Mouse (Mus musculus) heart, postnatal 14 days (tissue): ENCODE measurements at regions not wholly inside any gene's neighbourhood (a gene's known extent, or its start where the extent isn't known, plus 50 kb on each side); places are given as distances from the start of the nearest gene placed in this dataset.
A peak's percentile ranks its signal among the peaks of the same experiment; 100 is the strongest.

Source experiments
- DNase-seq, 2 experiments: peaks; one replicate each; pipeline ENCODE4 v3.0.0; 2021 to 2022
- intact Hi-C: fragments of 180-260 bp; cut with DNase I; formaldehyde crosslinking; loops from one replicate; pipeline ENCODE4 v1.15.1; 2025

DNA sequence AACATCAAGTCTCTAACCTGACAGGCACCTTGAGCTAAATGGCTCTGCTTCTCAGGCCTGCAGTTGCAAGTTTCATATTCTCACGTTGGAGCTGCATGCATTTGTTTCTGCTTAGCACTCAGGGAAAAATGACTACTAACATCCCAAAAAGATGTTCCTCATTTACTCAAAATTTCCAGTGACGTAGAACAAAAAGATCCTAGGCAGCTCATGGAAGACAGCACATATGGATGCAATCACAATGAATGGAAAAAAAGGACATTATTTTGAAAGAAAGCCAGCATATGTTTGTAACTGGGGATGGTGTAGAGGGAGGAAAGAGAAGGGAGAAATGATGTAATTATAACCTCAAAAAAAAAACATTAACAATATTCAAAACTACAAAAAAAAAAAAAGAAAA, 751.2 kb upstream of the Fbxo33 start:
- DNase-seq, result no peak
- intact Hi-C loops, result no loop called here

DNA sequence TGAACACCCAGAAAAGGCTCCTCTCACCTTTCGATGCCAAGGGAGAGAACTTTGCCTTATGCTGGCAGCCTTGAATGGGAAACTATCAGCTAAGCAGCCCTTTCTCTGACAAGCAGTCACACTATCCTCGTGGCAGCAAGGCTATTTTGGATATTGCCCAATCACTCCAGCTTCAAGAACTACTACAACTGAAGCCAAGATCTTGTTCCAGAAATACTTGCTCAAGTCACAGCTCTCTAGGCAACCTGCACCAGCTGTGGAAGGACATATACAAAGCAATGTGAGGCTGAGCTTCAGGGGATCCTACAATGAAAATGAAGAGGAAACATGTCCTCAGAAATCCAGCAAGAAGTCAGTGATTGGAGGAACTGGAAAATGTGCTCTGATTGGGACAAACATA, 750.4 kb upstream of the Fbxo33 start:
- intact Hi-C loops, result no loop called here
- DNase-seq, result peak; percentile 2 to 23

DNA sequence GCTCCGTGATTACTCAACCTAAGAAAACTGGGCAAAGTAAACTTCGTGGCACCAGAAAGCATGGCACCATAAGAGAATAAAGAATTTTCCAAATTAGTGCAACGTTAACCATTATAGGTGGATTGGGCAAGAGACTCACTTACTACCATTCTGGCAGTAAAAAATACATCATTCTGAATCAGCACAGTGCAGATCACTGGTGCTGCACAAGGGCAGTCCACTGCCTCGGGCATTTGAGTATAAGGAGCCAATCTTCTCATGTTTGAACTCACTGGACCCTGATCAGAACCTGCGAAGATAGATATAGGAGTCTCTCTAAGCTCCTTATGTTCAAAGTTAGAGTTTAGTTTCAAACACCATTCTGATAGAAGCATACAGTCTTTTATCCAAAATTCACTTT, 747.7 kb upstream of the Fbxo33 start:
- DNase-seq, result no peak
- intact Hi-C loops, result no loop called here

DNA sequence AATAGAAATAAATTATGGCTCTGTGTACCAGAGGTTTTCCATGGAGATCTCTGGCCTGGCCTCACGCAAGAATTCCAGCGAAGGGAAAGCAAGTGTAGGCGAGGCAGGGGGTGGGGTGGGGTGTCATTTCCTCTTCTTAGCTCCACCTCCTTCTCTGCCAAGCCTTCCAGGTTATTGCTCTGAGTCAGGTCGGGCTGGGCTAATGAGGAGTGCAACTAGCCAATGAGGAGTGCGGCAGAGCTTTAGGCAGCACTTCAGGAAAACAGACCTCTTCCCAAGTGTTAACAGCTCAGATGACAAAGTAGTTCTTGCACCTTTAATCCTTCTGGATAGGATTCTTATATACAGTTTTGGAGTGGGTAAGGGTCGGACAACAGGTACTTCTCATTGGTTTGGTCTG, 741.6 kb upstream of the Fbxo33 start:
- intact Hi-C loops, result no loop called here
- no peak for DNase-seq

DNA sequence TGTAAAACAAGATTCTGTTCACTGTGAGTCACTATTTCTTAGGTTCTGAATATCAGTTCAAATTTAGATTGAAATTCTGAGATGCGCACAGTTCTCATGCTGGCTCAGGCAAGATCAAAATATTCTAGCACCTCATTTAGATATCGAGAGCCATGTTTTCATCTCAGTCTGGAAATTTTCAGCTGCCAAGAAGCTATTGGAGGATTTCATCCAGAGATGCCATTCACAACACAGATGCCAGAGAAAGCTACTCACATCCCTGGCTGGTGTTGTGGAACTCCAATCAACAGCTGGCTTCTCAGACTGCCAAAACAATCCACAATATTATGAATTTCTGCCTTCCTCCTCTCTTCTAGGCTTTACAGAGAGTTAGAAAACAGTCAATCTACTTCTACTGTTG, 712.9 kb upstream of the Fbxo33 start:
- intact Hi-C loops, result no loop called here
- DNase-seq, result no peak

DNA sequence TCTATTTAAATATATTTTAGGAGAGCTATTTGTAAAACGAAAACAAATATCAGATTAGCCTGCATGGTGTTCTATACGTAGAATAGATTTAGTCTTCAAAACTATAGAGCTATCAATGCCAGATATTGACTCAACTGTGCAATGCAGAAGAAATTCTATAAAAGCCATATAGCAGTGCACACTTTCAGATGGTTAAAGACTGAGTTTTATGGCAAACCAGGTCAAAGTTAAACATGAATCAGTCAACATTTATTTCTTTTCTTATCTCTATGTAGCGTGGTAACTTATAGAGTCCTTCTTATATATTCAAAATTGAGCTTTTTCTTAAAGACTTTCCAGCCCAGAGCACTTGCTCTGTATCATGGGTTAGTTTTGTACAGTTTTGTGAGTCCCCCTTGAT, 705.5 kb upstream of the Fbxo33 start:
- intact Hi-C loops, result no loop called here
- DNase-seq, result no peak

DNA sequence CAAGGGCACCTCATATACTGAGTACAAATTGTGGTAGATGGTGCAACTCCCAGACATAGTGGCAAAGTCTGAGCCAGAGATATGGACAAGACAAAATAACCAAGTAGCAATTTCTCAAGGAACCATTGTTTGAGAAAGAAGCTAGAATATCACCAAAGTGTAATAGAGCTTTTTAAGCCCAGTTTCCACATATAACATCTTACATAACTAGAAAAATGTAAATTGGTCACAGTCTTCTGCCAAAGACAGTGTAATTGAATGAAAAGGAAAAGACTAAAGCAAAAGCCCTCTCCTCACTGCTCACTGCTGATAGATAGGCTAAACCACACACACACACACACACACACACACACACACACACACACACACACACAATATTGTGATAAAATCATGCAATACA, 679.4 kb upstream of the Fbxo33 start:
- intact Hi-C loops, result no loop called here
- no peak for DNase-seq

DNA sequence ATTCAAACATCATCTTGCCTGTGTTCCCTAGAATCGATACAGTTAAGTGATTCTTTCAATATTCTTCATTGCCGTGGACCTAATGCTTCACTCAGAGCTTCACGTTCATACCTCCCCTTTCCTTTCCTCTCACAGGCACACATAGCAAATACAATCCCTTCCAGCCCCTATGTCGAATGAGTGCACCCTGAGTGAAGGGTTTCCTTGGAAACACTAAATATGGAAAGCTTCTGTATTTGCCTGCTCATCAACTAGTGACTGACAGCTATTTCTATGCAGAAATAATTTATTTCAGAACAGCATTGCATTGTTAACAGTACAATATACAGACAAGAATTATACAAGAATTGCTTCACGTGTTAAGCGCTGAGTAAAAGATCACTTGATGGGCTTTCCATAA, 671.4 kb upstream of the Fbxo33 start:
- no peak for DNase-seq
- intact Hi-C loops, result no loop called here
